Mouse (Mus musculus) brain, embryonic 14.5 days (tissue): ENCODE data around the gene Rabggtb.

Experiments
- CTCF ChIP-seq: fragments of 200-500 bp; IDR thresholded peaks from 2 replicates; pipeline ENCODE4 v1.5.1; 2012; ENCODE audit warnings: inconsistent platforms, mild to moderate bottlenecking, moderate library complexity, borderline replicate concordance; ENCODE audit not compliant: insufficient read depth, insufficient read length; ENCODE audit errors: extremely low read depth
- POLR2A ChIP-seq: fragments of 200-500 bp; IDR thresholded peaks from 2 replicates; pipeline ENCODE4 v1.6.1; 2012; ENCODE audit warnings: mild to moderate bottlenecking, inconsistent platforms, borderline replicate concordance; ENCODE audit not compliant: poor library complexity, insufficient read depth, insufficient read length, severe bottlenecking; ENCODE audit errors: extremely low read depth

GRCm38 (mm10) chr3:153910489-153910888 lies 2.3 kb downstream of the Rabggtb start:
- no peak for TF ChIP-seq CTCF
- no peak for TF ChIP-seq POLR2A
